Mouse (Mus musculus): ENCODE data around the gene Tpx2. TPM values are rescaled to one million over a fixed set of nuclear protein-coding genes. Genes with fewer than 3 reads are reported as not detected.

Gene Tpx2
- total RNA-seq (2014; fragmentation: Nextera tagmentation) = 51.4 and 56.0 TPM in 2 replicates
- 96.9 and 105 TPM in 2 replicates for total RNA-seq (2017)

- peak; percentile 99 for ATAC-seq (replicated peaks; ENCODE audit: poor library complexity, severe bottlenecking)
These were observed at the start of gene Tpx2 for GRCm38 (mm10) chr2:152847815-152848302. Gene Tpx2 (plus strand): TSS chr2:152847964.

- no peak for ATAC-seq (replicated peaks; ENCODE audit: poor library complexity, severe bottlenecking)
These were observed 47.6 kb upstream of the Tpx2 start for GRCm38 (mm10) chr2:152799954-152800761.

GRCm38 (mm10) chr2:152800762-152801113 is 47.0 kb upstream of the Tpx2 start:
- no peak for ATAC-seq (replicated peaks; ENCODE audit: poor library complexity, severe bottlenecking)

GRCm38 (mm10) chr2:152802303-152802702 is 45.5 kb upstream of the Tpx2 start:
- ATAC-seq (replicated peaks; ENCODE audit: poor library complexity, severe bottlenecking) = no peak

GRCm38 (mm10) chr2:152803081-152803480 is 44.7 kb upstream of the Tpx2 start:
- no peak for ATAC-seq (replicated peaks; ENCODE audit: poor library complexity, severe bottlenecking)

- 0 out of 2 replicates have a peak, but pooled peaks have one; percentile 29 for ATAC-seq (replicated peaks; ENCODE audit: poor library complexity, severe bottlenecking)
These were observed 43.2 kb upstream of the Tpx2 start for GRCm38 (mm10) chr2:152804408-152805110.

GRCm38 (mm10) chr2:152805111-152805490 is 42.7 kb upstream of the Tpx2 start:
- ATAC-seq (replicated peaks; ENCODE audit: poor library complexity, severe bottlenecking) = no peak

- peak; percentile 23 for ATAC-seq (replicated peaks; ENCODE audit: poor library complexity, severe bottlenecking)
These were observed 41.7 kb upstream of the Tpx2 start for GRCm38 (mm10) chr2:152806037-152806436.

GRCm38 (mm10) chr2:152808178-152808577 is 39.6 kb upstream of the Tpx2 start:
- ATAC-seq (replicated peaks; ENCODE audit: poor library complexity, severe bottlenecking) = no peak

GRCm38 (mm10) chr2:152810158-152810941 is 37.4 kb upstream of the Tpx2 start:
- peak; percentile 61 for ATAC-seq (replicated peaks; ENCODE audit: poor library complexity, severe bottlenecking)

- no peak for ATAC-seq (replicated peaks; ENCODE audit: poor library complexity, severe bottlenecking)
These were observed 36.2 kb upstream of the Tpx2 start for GRCm38 (mm10) chr2:152811336-152812165.

- no peak for ATAC-seq (replicated peaks; ENCODE audit: poor library complexity, severe bottlenecking)
These were observed 34.5 kb upstream of the Tpx2 start for GRCm38 (mm10) chr2:152813232-152813631.

- no peak for ATAC-seq (replicated peaks; ENCODE audit: poor library complexity, severe bottlenecking)
These were observed 33.4 kb upstream of the Tpx2 start for GRCm38 (mm10) chr2:152814213-152814874.

- ATAC-seq (replicated peaks; ENCODE audit: poor library complexity, severe bottlenecking) = peak; percentile 33; the same call in 1 of the 2 replicates
These were observed 31.7 kb upstream of the Tpx2 start for GRCm38 (mm10) chr2:152815879-152816656.

GRCm38 (mm10) chr2:152816657-152817348 is 31.0 kb upstream of the Tpx2 start:
- no peak for ATAC-seq (replicated peaks; ENCODE audit: poor library complexity, severe bottlenecking)

GRCm38 (mm10) chr2:152817596-152818291 is 30.0 kb upstream of the Tpx2 start:
- peak; percentile 23; the same call in 1 of the 2 replicates for ATAC-seq (replicated peaks; ENCODE audit: poor library complexity, severe bottlenecking)

GRCm38 (mm10) chr2:152818679-152819078 is 29.1 kb upstream of the Tpx2 start:
- ATAC-seq (replicated peaks; ENCODE audit: poor library complexity, severe bottlenecking) = no peak
